Mouse (Mus musculus): ENCODE results near the gene Dnhd1. TPM values are rescaled to one million over a fixed set of nuclear protein-coding genes. Genes with fewer than 3 reads are reported as not detected.

The Dnhd1 gene
- polyA plus RNA-seq, 1 experiment from 2014 or later: 0.85 TPM

GRCm38 (mm10) chr7:105634272-105634920 is 16.2 kb upstream of the Dnhd1 start:
- DNase-seq (ENCODE audit: low spot score): peak; percentile 5
- H3K4me3 ChIP-seq (ENCODE audit: low read depth, low read length): no peak overlapping the region; the same call in 1 of the 2 replicates
- 62% methylated on average over 9 of the region's 9 CpGs for WGBS
- no peak overlapping the region for H3K27ac ChIP-seq (ENCODE audit: low read depth, low read length)
- no peak overlapping the region; the same call in 1 of the 2 replicates for H3K9ac ChIP-seq (ENCODE audit: low read depth, low read length)
- no peaks in the 10 kb centered on the region for H3K36me3 ChIP-seq (ENCODE audit: control insufficient read depth, insufficient read depth, low read length)
- H3K27me3 ChIP-seq (ENCODE audit: control insufficient read depth, insufficient read depth, low read length): no peaks in the 10 kb centered on the region
- H3K9me3 ChIP-seq (ENCODE audit: control insufficient read depth, low read length): no peaks in the 10 kb centered on the region
- peaks cover 3% of the 10 kb centered on the region for H3K4me1 ChIP-seq (replicated peaks; ENCODE audit: control insufficient read depth, insufficient read depth, low read length)
- ATAC-seq (ENCODE audit: low FRiP score): no peak
- H3K4me2 ChIP-seq (replicated peaks; ENCODE audit: low read depth, low read length): no peak overlapping the region; the same call in 1 of the 2 replicates

- no peaks in the 10 kb centered on the region for H3K36me3 ChIP-seq (ENCODE audit: control insufficient read depth, insufficient read depth, low read length)
- DNase-seq (ENCODE audit: low spot score) (no peak), ATAC-seq (ENCODE audit: low FRiP score) (no peak)
- no peak overlapping the region for H3K4me3 ChIP-seq (ENCODE audit: low read depth, low read length)
- no peaks in the 10 kb centered on the region for H3K9me3 ChIP-seq (ENCODE audit: control insufficient read depth, low read length)
- no peak overlapping the region for H3K4me2 ChIP-seq (replicated peaks; ENCODE audit: low read depth, low read length)
- no peak overlapping the region for H3K27ac ChIP-seq (ENCODE audit: low read depth, low read length)
- H3K4me1 ChIP-seq (replicated peaks; ENCODE audit: control insufficient read depth, insufficient read depth, low read length): peaks cover 6% of the 10 kb centered on the region
- WGBS: 96% methylated on average over 2 of the region's 2 CpGs
- no peaks in the 10 kb centered on the region for H3K27me3 ChIP-seq (ENCODE audit: control insufficient read depth, insufficient read depth, low read length)
- H3K9ac ChIP-seq (ENCODE audit: low read depth, low read length): no peak overlapping the region
Measured at GRCm38 (mm10) chr7:105635726-105636125, 14.9 kb upstream of the Dnhd1 start.

GRCm38 (mm10) chr7:105638776-105639175 is 11.9 kb upstream of the Dnhd1 start:
- DNase-seq (ENCODE audit: low spot score) (no peak), ATAC-seq (ENCODE audit: low FRiP score) (no peak)
- Histone ChIP-seq H3K27ac (ENCODE audit: low read depth, low read length) (no peak overlapping the region), H3K9me3 (ENCODE audit: control insufficient read depth, low read length) (no peaks in the 10 kb centered on the region), H3K9ac (ENCODE audit: low read depth, low read length) (no peak overlapping the region), H3K36me3 (ENCODE audit: control insufficient read depth, insufficient read depth, low read length) (no peaks in the 10 kb centered on the region), H3K4me2 (replicated peaks; ENCODE audit: low read depth, low read length) (no peak overlapping the region), H3K4me1 (replicated peaks; ENCODE audit: control insufficient read depth, insufficient read depth, low read length) (peaks cover 5% of the 10 kb centered on the region; the same call in 1 of the 2 replicates), H3K4me3 (ENCODE audit: low read depth, low read length) (no peak overlapping the region), H3K27me3 (ENCODE audit: control insufficient read depth, insufficient read depth, low read length) (no peaks in the 10 kb centered on the region)
- 96% methylated on average over 6 of the region's 6 CpGs for WGBS

GRCm38 (mm10) chr7:105639304-105639703 is 11.3 kb upstream of the Dnhd1 start:
- Histone ChIP-seq H3K4me2 (replicated peaks; ENCODE audit: low read depth, low read length) (peak overlapping the region; percentile 82), H3K9me3 (ENCODE audit: control insufficient read depth, low read length) (no peaks in the 10 kb centered on the region), H3K4me1 (replicated peaks; ENCODE audit: control insufficient read depth, insufficient read depth, low read length) (0 out of 2 replicates have a peak, but pooled peaks cover 5% of the 10 kb centered on the region), H3K9ac (ENCODE audit: low read depth, low read length) (no peak overlapping the region), H3K36me3 (ENCODE audit: control insufficient read depth, insufficient read depth, low read length) (no peaks in the 10 kb centered on the region), H3K27ac (ENCODE audit: low read depth, low read length) (no peak overlapping the region), H3K27me3 (ENCODE audit: control insufficient read depth, insufficient read depth, low read length) (no peaks in the 10 kb centered on the region), H3K4me3 (ENCODE audit: low read depth, low read length) (0 out of 2 replicates have a peak overlapping the region, but pooled peaks have one; percentile 76)
- 80% methylated on average over 9 of the region's 9 CpGs for WGBS
- no peak for ATAC-seq (ENCODE audit: low FRiP score)
- DNase-seq (ENCODE audit: low spot score): no peak

GRCm38 (mm10) chr7:105639756-105640155 is 10.9 kb upstream of the Dnhd1 start, which contains the start of gene Timm10b:
Gene Timm10b (plus strand): TSS chr7:105640056.
- ATAC-seq (ENCODE audit: low FRiP score) (no peak), DNase-seq (ENCODE audit: low spot score) (no peak)
- no peaks in the 10 kb centered on the region for H3K36me3 ChIP-seq (ENCODE audit: control insufficient read depth, insufficient read depth, low read length)
- WGBS: 2% methylated on average over 2 of the region's 2 CpGs
- peak within 1 kb of the TSS; percentile 76 for H3K27ac ChIP-seq (ENCODE audit: low read depth, low read length)
- no peaks in the 10 kb centered on the region for H3K27me3 ChIP-seq (ENCODE audit: control insufficient read depth, insufficient read depth, low read length)
- peak within 1 kb of the TSS; percentile 82 for H3K9ac ChIP-seq (ENCODE audit: low read depth, low read length)
- H3K4me2 ChIP-seq (replicated peaks; ENCODE audit: low read depth, low read length): peak within 1 kb of the TSS; percentile 95
- H3K4me3 ChIP-seq (ENCODE audit: low read depth, low read length): peak within 1 kb of the TSS; percentile 76
- H3K9me3 ChIP-seq (ENCODE audit: control insufficient read depth, low read length): no peaks in the 10 kb centered on the region
- 0 out of 2 replicates have a peak, but pooled peaks cover 5% of the 10 kb centered on the region for H3K4me1 ChIP-seq (replicated peaks; ENCODE audit: control insufficient read depth, insufficient read depth, low read length)

GRCm38 (mm10) chr7:105640233-105640893 is 10.3 kb upstream of the Dnhd1 start, which contains the start of the genes Arfip2 and Gm45799:
Gene Arfip2 (minus strand): TSS chr7:105640416.
Gene Gm45799 (plus strand): TSS chr7:105640552.
- Histone ChIP-seq H3K36me3 (ENCODE audit: control insufficient read depth, insufficient read depth, low read length) (no peaks in the 10 kb centered on the region), H3K9ac (ENCODE audit: low read depth, low read length) (peak within 1 kb of the TSS; percentile 82), H3K9me3 (ENCODE audit: control insufficient read depth, low read length) (no peaks in the 10 kb centered on the region), H3K27ac (ENCODE audit: low read depth, low read length) (peak within 1 kb of the TSS; percentile 76), H3K4me2 (replicated peaks; ENCODE audit: low read depth, low read length) (peak within 1 kb of the TSS; percentile 95), H3K27me3 (ENCODE audit: control insufficient read depth, insufficient read depth, low read length) (no peaks in the 10 kb centered on the region), H3K4me3 (ENCODE audit: low read depth, low read length) (peak within 1 kb of the TSS; percentile 76), H3K4me1 (replicated peaks; ENCODE audit: control insufficient read depth, insufficient read depth, low read length) (0 out of 2 replicates have a peak, but pooled peaks cover 5% of the 10 kb centered on the region)
- under 1% methylated on average over 44 of the region's 45 CpGs for WGBS
- DNase-seq (ENCODE audit: low spot score): peak; percentile 98
- ATAC-seq (ENCODE audit: low FRiP score): peak; percentile 97

GRCm38 (mm10) chr7:105640894-105641255 is 9.8 kb upstream of the Dnhd1 start:
- H3K4me2 ChIP-seq (replicated peaks; ENCODE audit: low read depth, low read length): peak overlapping the region; percentile 95
- H3K9ac ChIP-seq (ENCODE audit: low read depth, low read length): peak overlapping the region; percentile 82
- no peak for DNase-seq (ENCODE audit: low spot score)
- ATAC-seq (ENCODE audit: low FRiP score): no peak
- peak overlapping the region; percentile 76 for H3K4me3 ChIP-seq (ENCODE audit: low read depth, low read length)
- WGBS: 0% methylated on average over 18 of the region's 18 CpGs
- H3K27me3 ChIP-seq (ENCODE audit: control insufficient read depth, insufficient read depth, low read length): no peaks in the 10 kb centered on the region
- H3K4me1 ChIP-seq (replicated peaks; ENCODE audit: control insufficient read depth, insufficient read depth, low read length): 0 out of 2 replicates have a peak, but pooled peaks cover 5% of the 10 kb centered on the region
- no peaks in the 10 kb centered on the region for H3K9me3 ChIP-seq (ENCODE audit: control insufficient read depth, low read length)
- no peaks in the 10 kb centered on the region for H3K36me3 ChIP-seq (ENCODE audit: control insufficient read depth, insufficient read depth, low read length)
- peak overlapping the region; percentile 76 for H3K27ac ChIP-seq (ENCODE audit: low read depth, low read length)

GRCm38 (mm10) chr7:105641936-105642335 is 8.7 kb upstream of the Dnhd1 start:
- Histone ChIP-seq H3K9me3 (ENCODE audit: control insufficient read depth, low read length) (no peaks in the 10 kb centered on the region), H3K36me3 (ENCODE audit: control insufficient read depth, insufficient read depth, low read length) (no peaks in the 10 kb centered on the region), H3K27me3 (ENCODE audit: control insufficient read depth, insufficient read depth, low read length) (no peaks in the 10 kb centered on the region), H3K4me2 (replicated peaks; ENCODE audit: low read depth, low read length) (no peak overlapping the region), H3K9ac (ENCODE audit: low read depth, low read length) (no peak overlapping the region), H3K4me3 (ENCODE audit: low read depth, low read length) (no peak overlapping the region), H3K27ac (ENCODE audit: low read depth, low read length) (no peak overlapping the region), H3K4me1 (replicated peaks; ENCODE audit: control insufficient read depth, insufficient read depth, low read length) (0 out of 2 replicates have a peak, but pooled peaks cover 5% of the 10 kb centered on the region)
- 82% methylated on average over 3 of the region's 3 CpGs for WGBS
- ATAC-seq (ENCODE audit: low FRiP score): no peak
- DNase-seq (ENCODE audit: low spot score): no peak

Measured in hindbrain, embryonic 11.5 days (tissue).